ENCODE assay signal across 25 mouse cellular contexts in genomic region chr10:110076575-110076974, GRCm38 (mm10).
DNase-seq lines count a peak whose midpoint lies in the region; ATAC-seq lines count a peak whose summit lies in the region.
"Had no signal": no experiment of that assay in that cellular context is flagged by ENCODE, and none has a peak within 500 bp of the region (broad histone marks: within the 10 kb centered on the region; RNA-seq: fewer than 3 reads in every experiment).

No protein-coding gene starts in this region.

- peak; percentile 28 for DNase-seq in gastrocnemius, adult 18-20 months (ENCODE audit: low spot score)
- no peak for DNase-seq in gastrocnemius, postnatal 4 days (ENCODE audit: low spot score in 2 of 2)
- peak; percentile 16 to 42 for DNase-seq in heart, adult 18-20 months
- no peak for DNase-seq in heart, postnatal 14 days
- peak; percentile 54 for DNase-seq in midbrain, embryonic 11.5 days (ENCODE audit: low spot score, missing footprints)
- DNase-seq in midbrain, embryonic 14.5 days = no peak
- peak; percentile 50 for DNase-seq in skeletal muscle tissue, adult 2 months (ENCODE audit: low read depth, low spot score)
- DNase-seq in cerebellum, postnatal 36 days = no peak
- DNase-seq: adrenal gland, adult 2 months; adrenal gland, postnatal 14 days; cerebellum, adult 11-12 months; cerebellum, adult 8-10 months; cerebellum, postnatal 10 days; gastrocnemius, postnatal 14 days; kidney, adult 11 months; kidney, adult 8-10 months had no signal

- H3K9ac ChIP-seq in midbrain, embryonic 11.5 days (ENCODE audit: low read length) = no peak overlapping the region
- H3K9ac ChIP-seq in midbrain, embryonic 14.5 days (replicated peaks; ENCODE audit: low read length) = no peak overlapping the region
- H3K9ac ChIP-seq: forebrain, embryonic 13.5 days; heart, embryonic 13.5 days; hindbrain, embryonic 13.5 days; intestine, embryonic 15.5 days had no signal

- H3K36me3 ChIP-seq in midbrain, embryonic 11.5 days (ENCODE audit: control insufficient read depth, insufficient read depth, low read length) = no peaks in the 10 kb centered on the region
- no peaks in the 10 kb centered on the region for H3K36me3 ChIP-seq in midbrain, embryonic 14.5 days (ENCODE audit: control insufficient read depth, insufficient read depth, low read length)
- H3K36me3 ChIP-seq: forebrain, embryonic 10.5 days; heart, embryonic 13.5 days; hindbrain, embryonic 10.5 days; hindbrain, embryonic 13.5 days; intestine, embryonic 15.5 days had no signal

- WGBS in midbrain, embryonic 11.5 days = 86% methylated on average over 5 of the region's 5 CpGs
- 85% methylated on average over 5 of the region's 5 CpGs for WGBS in midbrain, embryonic 14.5 days

- intact Hi-C loops in heart, postnatal 14 days (cut with DNase I) = no loop called here

- H3K27me3 ChIP-seq in midbrain, embryonic 11.5 days (ENCODE audit: control insufficient read depth, insufficient read depth, low read length) = no peaks in the 10 kb centered on the region
- H3K27me3 ChIP-seq in midbrain, embryonic 14.5 days (ENCODE audit: control insufficient read depth, insufficient read depth, low read length) = no peaks in the 10 kb centered on the region
- H3K27me3 ChIP-seq: forebrain, embryonic 13.5 days; heart, embryonic 13.5 days; hindbrain, embryonic 13.5 days; intestine, embryonic 15.5 days had no signal

- ATAC-seq in midbrain, embryonic 11.5 days (ENCODE audit: low FRiP score) = no peak
- no peak for ATAC-seq in midbrain, embryonic 14.5 days (ENCODE audit: low FRiP score, low TSS enrichment)
- ATAC-seq: CD4-positive, CD25-positive, alpha-beta regulatory T cell, adult 4 months; forebrain, embryonic 13.5 days; forebrain, embryonic 16.5 days; hindbrain, embryonic 16.5 days; intestine, embryonic 15.5 days had no signal

- no peaks in the 10 kb centered on the region for H3K9me3 ChIP-seq in midbrain, embryonic 11.5 days (ENCODE audit: control insufficient read depth, low read length)
- no peaks in the 10 kb centered on the region for H3K9me3 ChIP-seq in midbrain, embryonic 14.5 days (ENCODE audit: control insufficient read depth, low read length)
- H3K9me3 ChIP-seq: forebrain, embryonic 10.5 days; forebrain, embryonic 13.5 days; heart, embryonic 13.5 days; hindbrain, embryonic 10.5 days; hindbrain, embryonic 13.5 days; intestine, embryonic 15.5 days had no signal

- H3K27ac ChIP-seq in midbrain, embryonic 11.5 days (ENCODE audit: low read depth, low read length) = no peak overlapping the region
- H3K27ac ChIP-seq in midbrain, embryonic 14.5 days (replicated peaks; ENCODE audit: low read depth, low read length) = no peak overlapping the region
- H3K27ac ChIP-seq: forebrain, embryonic 10.5 days; forebrain, embryonic 13.5 days; heart, embryonic 13.5 days; hindbrain, embryonic 10.5 days; hindbrain, embryonic 13.5 days; intestine, embryonic 15.5 days had no signal

- no peak overlapping the region for H3K4me2 ChIP-seq in midbrain, embryonic 11.5 days
- no peak overlapping the region for H3K4me2 ChIP-seq in midbrain, embryonic 14.5 days (ENCODE audit: low read length)
- H3K4me2 ChIP-seq: forebrain, embryonic 13.5 days; heart, embryonic 13.5 days; hindbrain, embryonic 13.5 days; intestine, embryonic 15.5 days had no signal

- no peaks in the 10 kb centered on the region for H3K4me1 ChIP-seq in midbrain, embryonic 11.5 days (ENCODE audit: control insufficient read depth, insufficient read depth, low read length)
- H3K4me1 ChIP-seq in midbrain, embryonic 14.5 days (ENCODE audit: control insufficient read depth, insufficient read depth, low read length) = no peaks in the 10 kb centered on the region
- H3K4me1 ChIP-seq: forebrain, embryonic 10.5 days; forebrain, embryonic 13.5 days; heart, embryonic 13.5 days; hindbrain, embryonic 10.5 days; hindbrain, embryonic 13.5 days; intestine, embryonic 15.5 days had no signal

- H3K4me3 ChIP-seq in midbrain, embryonic 11.5 days (ENCODE audit: low read depth, low read length) = no peak overlapping the region
- no peak overlapping the region for H3K4me3 ChIP-seq in midbrain, embryonic 14.5 days (replicated peaks; ENCODE audit: low read depth, low read length)
- H3K4me3 ChIP-seq: forebrain, embryonic 10.5 days; forebrain, embryonic 13.5 days; heart, embryonic 13.5 days; hindbrain, embryonic 10.5 days; hindbrain, embryonic 13.5 days; intestine, embryonic 15.5 days had no signal

Comparison
In these comparisons a context has a peak if more than half of its experiments do, and no peak if none do; other contexts are left out.
1. DNase-seq: peak in gastrocnemius, adult 18-20 months (single experiment), heart, adult 18-20 months (2 of 2), midbrain, embryonic 11.5 days (single experiment) and skeletal muscle tissue, adult 2 months (single experiment); none in gastrocnemius, postnatal 4 days (0 of 2), heart, postnatal 14 days (0 of 2), midbrain, embryonic 14.5 days (single experiment) and cerebellum, postnatal 36 days (0 of 2).